9 mouse cellular contexts compared by ENCODE assay signal in genomic region chr5:110386371-110387330, GRCm38 (mm10). TPM values are rescaled to one million over a fixed set of nuclear protein-coding genes. Genes with fewer than 3 reads are reported as not detected.
DNase-seq lines count a peak whose midpoint lies in the region; ATAC-seq and TF ChIP-seq lines count a peak whose summit lies in the region.
"Had no signal": no experiment of that assay in that cellular context is flagged by ENCODE, and none has a peak within 500 bp of the region (broad histone marks: within the 10 kb centered on the region; RNA-seq: fewer than 3 reads in every experiment).

No protein-coding gene starts in this region.

- under 1% methylated on average over 88 of the region's 90 CpGs for WGBS in embryonic facial prominence, embryonic 11.5 days
- WGBS in heart, adult 2 months, result 6% methylated on average over 87 of the region's 90 CpGs
- 6% methylated on average over 90 of the region's 90 CpGs for WGBS in kidney, adult 2 months
- WGBS in midbrain, embryonic 16.5 days, result under 1% methylated on average over 81 of the region's 90 CpGs
- 1% methylated on average over 90 of the region's 90 CpGs for WGBS in stomach, embryonic 14.5 days

- peak overlapping the region; percentile 79 for H3K4me3 ChIP-seq in embryonic facial prominence, embryonic 11.5 days (ENCODE audit: low read depth, low read length)
- peak overlapping the region; percentile 50 for H3K4me3 ChIP-seq in heart, adult 2 months
- H3K4me3 ChIP-seq in kidney, adult 2 months (ENCODE audit: insufficient read depth, low read depth, low read length), result peak overlapping the region; percentile 50
- H3K4me3 ChIP-seq in midbrain, embryonic 16.5 days (ENCODE audit: low read depth, low read length), result peak overlapping the region; percentile 68
- peak overlapping the region; percentile 65 for H3K4me3 ChIP-seq in stomach, embryonic 14.5 days (ENCODE audit: low read depth, low read length)

- H3K9me3 ChIP-seq in embryonic facial prominence, embryonic 11.5 days (replicated peaks; ENCODE audit: control insufficient read depth, low read length), result no peaks in the 10 kb centered on the region
- no peaks in the 10 kb centered on the region for H3K9me3 ChIP-seq in midbrain, embryonic 16.5 days (replicated peaks; ENCODE audit: control insufficient read depth, low read length, poor library complexity, severe bottlenecking)
- H3K9me3 ChIP-seq in stomach, embryonic 14.5 days (ENCODE audit: control insufficient read depth, low read depth, low read length), result no peaks in the 10 kb centered on the region

- H3K36me3 ChIP-seq in embryonic facial prominence, embryonic 11.5 days (replicated peaks; ENCODE audit: control insufficient read depth, insufficient read depth, low read depth, low read length), result no peaks in the 10 kb centered on the region; the same call in 1 of the 2 replicates
- H3K36me3 ChIP-seq in heart, adult 2 months (ENCODE audit: control insufficient read depth, insufficient read depth, low read length), result no peaks in the 10 kb centered on the region
- H3K36me3 ChIP-seq in kidney, adult 2 months (ENCODE audit: control insufficient read depth, insufficient read depth, low read length), result no peaks in the 10 kb centered on the region
- H3K36me3 ChIP-seq in midbrain, embryonic 16.5 days (ENCODE audit: control insufficient read depth, insufficient read depth, low read length), result no peaks in the 10 kb centered on the region
- H3K36me3 ChIP-seq in stomach, embryonic 14.5 days (ENCODE audit: control insufficient read depth, insufficient read depth, low read length), result no peaks in the 10 kb centered on the region

- H3K27ac ChIP-seq in embryonic facial prominence, embryonic 11.5 days (replicated peaks; ENCODE audit: low read depth, low read length), result 0 out of 2 replicates have a peak overlapping the region, but pooled peaks have one; percentile 20
- no peak overlapping the region; the same call in 1 of the 2 replicates for H3K27ac ChIP-seq in heart, adult 2 months
- no peak overlapping the region for H3K27ac ChIP-seq in kidney, adult 2 months (ENCODE audit: insufficient read depth, low read depth, low read length)
- peak overlapping the region; percentile 30 for H3K27ac ChIP-seq in midbrain, embryonic 16.5 days (ENCODE audit: low read length)
- H3K27ac ChIP-seq in stomach, embryonic 14.5 days (ENCODE audit: low read length), result no peak overlapping the region
- H3K27ac ChIP-seq: macrophage had no signal

- TF ChIP-seq POLR2A in heart, adult 2 months (IDR thresholded peaks at IDR 0.05; ENCODE audit: insufficient read depth, low read depth, low read length), result no peak
- no peak for TF ChIP-seq POLR2A in kidney, adult 2 months (IDR thresholded peaks at IDR 0.05; ENCODE audit: low read depth, low read length)

- TF ChIP-seq CTCF in heart, adult 2 months (IDR thresholded peaks at IDR 0.05), result 0 out of 2 replicates have a peak, but pooled peaks have one; percentile 5
- no peak for TF ChIP-seq CTCF in kidney, adult 2 months (conservative IDR thresholded peaks at IDR 0.05; ENCODE audit: insufficient read depth, insufficient read length, low read depth, low read length)

- H3K27me3 ChIP-seq in embryonic facial prominence, embryonic 11.5 days (ENCODE audit: control insufficient read depth, insufficient read depth, low read length), result no peaks in the 10 kb centered on the region
- no peaks in the 10 kb centered on the region for H3K27me3 ChIP-seq in heart, adult 2 months (ENCODE audit: control insufficient read depth, insufficient read depth, low read length)
- no peaks in the 10 kb centered on the region for H3K27me3 ChIP-seq in kidney, adult 2 months (replicated peaks; ENCODE audit: control insufficient read depth, insufficient read depth, low read length)
- H3K27me3 ChIP-seq in midbrain, embryonic 16.5 days (ENCODE audit: control insufficient read depth, insufficient read depth, low read depth, low read length), result no peaks in the 10 kb centered on the region
- no peaks in the 10 kb centered on the region for H3K27me3 ChIP-seq in stomach, embryonic 14.5 days (ENCODE audit: control insufficient read depth, insufficient read depth, low read length)

- peaks cover 2% of the 10 kb centered on the region for H3K4me1 ChIP-seq in embryonic facial prominence, embryonic 11.5 days (ENCODE audit: control insufficient read depth, insufficient read depth, low read length)
- no peaks in the 10 kb centered on the region; the same call in 1 of the 2 replicates for H3K4me1 ChIP-seq in heart, adult 2 months (ENCODE audit: control insufficient read depth, insufficient read depth, low read length)
- peaks cover 12% of the 10 kb centered on the region for H3K4me1 ChIP-seq in kidney, adult 2 months (ENCODE audit: control insufficient read depth, insufficient read depth, low read length)
- H3K4me1 ChIP-seq in midbrain, embryonic 16.5 days (ENCODE audit: control insufficient read depth, insufficient read depth, low read length), result peaks cover 17% of the 10 kb centered on the region
- 0 out of 2 replicates have a peak, but pooled peaks cover 3% of the 10 kb centered on the region for H3K4me1 ChIP-seq in stomach, embryonic 14.5 days (ENCODE audit: control insufficient read depth, insufficient read depth, low read length)

- DNase-seq in cerebellum, adult 9-10 months, result no peak
- peak; percentile 88 for DNase-seq in embryonic facial prominence, embryonic 11.5 days (ENCODE audit: low spot score)
- DNase-seq in heart, adult 2 months, result peak; percentile 79 to 83
- DNase-seq in kidney, adult 2 months, result peak; percentile 72
- peak; percentile 71 for DNase-seq in liver

- peak overlapping the region; percentile 84 for H3K9ac ChIP-seq in embryonic facial prominence, embryonic 11.5 days (replicated peaks; ENCODE audit: low read length)
- H3K9ac ChIP-seq in heart, adult 2 months (ENCODE audit: low read depth, low read length), result peak overlapping the region; percentile 78
- H3K9ac ChIP-seq in midbrain, embryonic 16.5 days (ENCODE audit: low read depth, low read length), result peak overlapping the region; percentile 74
- H3K9ac ChIP-seq in stomach, embryonic 14.5 days (replicated peaks; ENCODE audit: low read depth, low read length), result peak overlapping the region; percentile 53

- intact Hi-C loops in heart, adult 2 months (cut with DNase I), result no loop called here

- peak; percentile 41; the same call in 1 of the 2 replicates for ATAC-seq in cerebellum, adult (ENCODE audit: insufficient number of reproducible peaks, low FRiP score, low TSS enrichment)
- peak; percentile 91 for ATAC-seq in embryonic facial prominence, embryonic 11.5 days (replicated peaks; ENCODE audit: insufficient number of reproducible peaks, low FRiP score, low TSS enrichment, low read depth)
- ATAC-seq in midbrain, embryonic 16.5 days, result peak; percentile 91
- peak; percentile 87 for ATAC-seq in stomach, embryonic 14.5 days (ENCODE audit: insufficient number of reproducible peaks, insufficient read depth, low FRiP score, low read depth)

- TF ChIP-seq EP300 in heart, adult 2 months (IDR thresholded peaks at IDR 0.05; ENCODE audit: insufficient read depth, low read depth, low read length), result no peak

- H3K4me2 ChIP-seq in embryonic facial prominence, embryonic 11.5 days (ENCODE audit: low read depth, low read length), result peak overlapping the region; percentile 73
- H3K4me2 ChIP-seq in midbrain, embryonic 16.5 days (ENCODE audit: low read length), result peak overlapping the region; percentile 60
- H3K4me2 ChIP-seq in stomach, embryonic 14.5 days (replicated peaks; ENCODE audit: low read depth, low read length), result peak overlapping the region; percentile 76

- no peaks in the 10 kb centered on the region for H3K79me2 ChIP-seq in heart, adult 2 months (replicated peaks; ENCODE audit: control insufficient read depth, insufficient read depth, low read length)

RNA-seq across cellular contexts. Expression of gene Lrcol1, which starts 42.1 kb away (rescaled TPM):
- polyA plus RNA-seq in embryonic facial prominence, embryonic 11.5 days (2014; fragmentation: Nextera tagmentation; extraction: Ambion mirVana), result not detected in 2 replicates
- total RNA-seq in heart, adult 2 months (2021), result not detected
- polyA plus RNA-seq in heart, adult 2 months (2012; rRNA removed), result not detected in 2 replicates
- not detected in 2 replicates for polyA plus RNA-seq in kidney, adult 2 months (2012; rRNA removed)
- not detected in 2 replicates for polyA plus RNA-seq in midbrain, embryonic 16.5 days (2015; fragmentation: Nextera tagmentation; extraction: Ambion mirVana)
- polyA plus RNA-seq in stomach, embryonic 14.5 days (2014; fragmentation: Nextera tagmentation; extraction: Ambion mirVana), result not detected in 2 replicates
- polyA plus RNA-seq: macrophage had no signal

RNA-seq across cellular contexts. Expression of gene P2rx2, which starts 43.6 kb away (rescaled TPM):
- 1.00 and 2.0 TPM in 2 replicates for polyA plus RNA-seq in embryonic facial prominence, embryonic 11.5 days (2014; fragmentation: Nextera tagmentation; extraction: Ambion mirVana)
- total RNA-seq in heart, adult 2 months (2021), result not detected
- polyA plus RNA-seq in heart, adult 2 months (2012; rRNA removed), result 0.12 TPM in 1 of 2 replicates, not detected in the other
- 0.59 and 0.90 TPM in 2 replicates for polyA plus RNA-seq in kidney, adult 2 months (2012; rRNA removed)
- polyA plus RNA-seq in midbrain, embryonic 16.5 days (2015; fragmentation: Nextera tagmentation; extraction: Ambion mirVana), result 12.5 and 14.1 TPM in 2 replicates
- polyA plus RNA-seq in stomach, embryonic 14.5 days (2014; fragmentation: Nextera tagmentation; extraction: Ambion mirVana), result 0.94 and 1.8 TPM in 2 replicates
- polyA plus RNA-seq: macrophage had no signal

Comparison
In these comparisons a context has a peak if more than half of its experiments do, and no peak if none do; other contexts are left out.
1. ATAC-seq: peak in every context shown above with its lines; median percentile 91 in embryonic facial prominence, embryonic 11.5 days; 91 in midbrain, embryonic 16.5 days; 87 in stomach, embryonic 14.5 days; 41 in cerebellum, adult.
2. H3K27ac ChIP-seq: peak in embryonic facial prominence, embryonic 11.5 days (single experiment) and midbrain, embryonic 16.5 days (single experiment); none in heart, adult 2 months (single experiment), kidney, adult 2 months (single experiment) and stomach, embryonic 14.5 days (single experiment).
3. Peak in every context shown above with its lines, with median percentiles within 50 percentile points of each other: H3K4me2 ChIP-seq, H3K4me3 ChIP-seq and H3K9ac ChIP-seq.